Mouse (Mus musculus): ENCODE data around the gene Atp13a5. TPM values are rescaled to one million over a fixed set of nuclear protein-coding genes. Genes with fewer than 3 reads are reported as not detected.
A peak's percentile ranks its signal among the peaks of the same experiment; 100 is the strongest.

Atp13a5 gene
- 8.2 and 9.2 TPM in 2 replicates for total RNA-seq (2014; rRNA removed)
- 7.4 and 7.7 TPM in 2 replicates for polyA plus RNA-seq (2015; fragmentation: Nextera tagmentation; extraction: Ambion mirVana)

GRCm38 (mm10) chr16:29378458-29378857 is at the start of gene Atp13a5:
Gene Atp13a5 (minus strand): TSS chr16:29378732.
- no peaks in the 10 kb centered on the region for H3K9me3 ChIP-seq (ENCODE audit: low read length)
- no peaks in the 10 kb centered on the region for H3K4me1 ChIP-seq (ENCODE audit: insufficient read depth, low read length)
- H3K27me3 ChIP-seq (ENCODE audit: insufficient read depth, low read length) = no peaks in the 10 kb centered on the region
- 90% methylated on average over 4 of the region's 4 CpGs for WGBS
- H3K4me2 ChIP-seq (ENCODE audit: low read depth, low read length, poor library complexity, severe bottlenecking) = no peak within 1 kb of the TSS
- no peak for DNase-seq (ENCODE audit: low spot score)
- no peak for ATAC-seq (ENCODE audit: low FRiP score)
- H3K36me3 ChIP-seq (ENCODE audit: insufficient read depth, low read length) = no peaks in the 10 kb centered on the region
- TF ChIP-seq CTCF (IDR thresholded peaks at IDR 0.05) = no peak
- no peak within 1 kb of the TSS for H3K9ac ChIP-seq (replicated peaks; ENCODE audit: low read length, poor library complexity, severe bottlenecking)
- no peak within 1 kb of the TSS for H3K27ac ChIP-seq (ENCODE audit: low read depth, low read length)
- H3K4me3 ChIP-seq (ENCODE audit: low read depth, low read length) = no peak within 1 kb of the TSS

GRCm38 (mm10) chr16:29414822-29415221 is 36.3 kb upstream of the Atp13a5 start:
- no peaks in the 10 kb centered on the region for H3K27me3 ChIP-seq (ENCODE audit: insufficient read depth, low read length)
- H3K36me3 ChIP-seq (ENCODE audit: insufficient read depth, low read length) = no peaks in the 10 kb centered on the region
- WGBS = 91% methylated on average over 6 of the region's 6 CpGs
- no peak for TF ChIP-seq CTCF (IDR thresholded peaks at IDR 0.05)
- H3K4me3 ChIP-seq (ENCODE audit: low read depth, low read length) = no peak overlapping the region
- no peaks in the 10 kb centered on the region for H3K4me1 ChIP-seq (ENCODE audit: insufficient read depth, low read length)
- no peak overlapping the region for H3K9ac ChIP-seq (replicated peaks; ENCODE audit: low read length, poor library complexity, severe bottlenecking)
- no peaks in the 10 kb centered on the region for H3K9me3 ChIP-seq (ENCODE audit: low read length)
- H3K4me2 ChIP-seq (ENCODE audit: low read depth, low read length, poor library complexity, severe bottlenecking) = no peak overlapping the region
- no peak overlapping the region for H3K27ac ChIP-seq (ENCODE audit: low read depth, low read length)
- ATAC-seq (ENCODE audit: low FRiP score) (no peak), DNase-seq (ENCODE audit: low spot score) (no peak)

GRCm38 (mm10) chr16:29407319-29407718 is 28.8 kb upstream of the Atp13a5 start:
- TF ChIP-seq CTCF (IDR thresholded peaks at IDR 0.05) = no peak
- no peaks in the 10 kb centered on the region for H3K4me1 ChIP-seq (ENCODE audit: insufficient read depth, low read length)

GRCm38 (mm10) chr16:29399079-29399478 is 20.5 kb upstream of the Atp13a5 start:
- Histone ChIP-seq H3K27ac (ENCODE audit: low read depth, low read length) (no peak overlapping the region), H3K4me2 (ENCODE audit: low read depth, low read length, poor library complexity, severe bottlenecking) (no peak overlapping the region), H3K4me1 (ENCODE audit: insufficient read depth, low read length) (no peaks in the 10 kb centered on the region), H3K36me3 (ENCODE audit: insufficient read depth, low read length) (no peaks in the 10 kb centered on the region), H3K9ac (replicated peaks; ENCODE audit: low read length, poor library complexity, severe bottlenecking) (no peak overlapping the region), H3K27me3 (ENCODE audit: insufficient read depth, low read length) (no peaks in the 10 kb centered on the region), H3K4me3 (ENCODE audit: low read depth, low read length) (no peak overlapping the region), H3K9me3 (ENCODE audit: low read length) (no peaks in the 10 kb centered on the region)
- peak; percentile 71 for DNase-seq (ENCODE audit: low spot score)
- WGBS = 96% methylated on average over 2 of the region's 2 CpGs
- no peak for ATAC-seq (ENCODE audit: low FRiP score)
- TF ChIP-seq CTCF (IDR thresholded peaks at IDR 0.05) = no peak

More at GRCm38 (mm10) chr16:29407319-29407718, 28.8 kb upstream of the Atp13a5 start:
- WGBS = 95% methylated on average over 10 of the region's 10 CpGs
- Histone ChIP-seq H3K9ac (replicated peaks; ENCODE audit: low read length, poor library complexity, severe bottlenecking) (no peak overlapping the region), H3K27me3 (ENCODE audit: insufficient read depth, low read length) (no peaks in the 10 kb centered on the region), H3K9me3 (ENCODE audit: low read length) (no peaks in the 10 kb centered on the region), H3K27ac (ENCODE audit: low read depth, low read length) (no peak overlapping the region), H3K4me3 (ENCODE audit: low read depth, low read length) (no peak overlapping the region), H3K4me2 (ENCODE audit: low read depth, low read length, poor library complexity, severe bottlenecking) (no peak overlapping the region), H3K36me3 (ENCODE audit: insufficient read depth, low read length) (no peaks in the 10 kb centered on the region)
- DNase-seq (ENCODE audit: low spot score) (no peak), ATAC-seq (ENCODE audit: low FRiP score) (no peak)

GRCm38 (mm10) chr16:29384781-29385180 is 6.2 kb upstream of the Atp13a5 start:
- WGBS = 88% methylated on average over 4 of the region's 4 CpGs
- H3K27ac ChIP-seq (ENCODE audit: low read depth, low read length) = no peak overlapping the region
- ATAC-seq (ENCODE audit: low FRiP score) (no peak), DNase-seq (ENCODE audit: low spot score) (peak; percentile 39)
- H3K9me3 ChIP-seq (ENCODE audit: low read length) = no peaks in the 10 kb centered on the region
- H3K27me3 ChIP-seq (ENCODE audit: insufficient read depth, low read length) = no peaks in the 10 kb centered on the region
- no peak for TF ChIP-seq CTCF (IDR thresholded peaks at IDR 0.05)
- H3K9ac ChIP-seq (replicated peaks; ENCODE audit: low read length, poor library complexity, severe bottlenecking) = no peak overlapping the region
- H3K4me1 ChIP-seq (ENCODE audit: insufficient read depth, low read length) = no peaks in the 10 kb centered on the region
- H3K36me3 ChIP-seq (ENCODE audit: insufficient read depth, low read length) = no peaks in the 10 kb centered on the region
- no peak overlapping the region for H3K4me3 ChIP-seq (ENCODE audit: low read depth, low read length)
- H3K4me2 ChIP-seq (ENCODE audit: low read depth, low read length, poor library complexity, severe bottlenecking) = no peak overlapping the region

- H3K27me3 ChIP-seq (ENCODE audit: insufficient read depth, low read length) = no peaks in the 10 kb centered on the region
- no peaks in the 10 kb centered on the region for H3K9me3 ChIP-seq (ENCODE audit: low read length)
- no peaks in the 10 kb centered on the region for H3K4me1 ChIP-seq (ENCODE audit: insufficient read depth, low read length)
- no peak for ATAC-seq (ENCODE audit: low FRiP score)
- no peak overlapping the region for H3K4me2 ChIP-seq (ENCODE audit: low read depth, low read length, poor library complexity, severe bottlenecking)
- no peaks in the 10 kb centered on the region for H3K36me3 ChIP-seq (ENCODE audit: insufficient read depth, low read length)
- H3K4me3 ChIP-seq (ENCODE audit: low read depth, low read length) = no peak overlapping the region
- no peak for DNase-seq (ENCODE audit: low spot score)
- TF ChIP-seq CTCF (IDR thresholded peaks at IDR 0.05) = no peak
- 86% methylated on average over 8 of the region's 8 CpGs for WGBS
- no peak overlapping the region for H3K9ac ChIP-seq (replicated peaks; ENCODE audit: low read length, poor library complexity, severe bottlenecking)
- no peak overlapping the region for H3K27ac ChIP-seq (ENCODE audit: low read depth, low read length)
Measured at GRCm38 (mm10) chr16:29374636-29375035, 3.9 kb downstream of the Atp13a5 start.
